Mouse (Mus musculus) 3134 (cell line): ENCODE measurements at regions not wholly inside any gene's neighbourhood (a gene's known extent, or its start where the extent isn't known, plus 50 kb on each side); places are given as distances from the start of the nearest gene placed in this dataset.

Source experiments
- DNase-seq: peaks from one replicate; pipeline ENCODE4 v3.0.0-alpha.2; 2011; ENCODE audit warnings: low spot score; ENCODE audit not compliant: insufficient read length; ENCODE audit errors: extremely low read depth

GRCm38 (mm10) chr3:63036691-63037090 is 204.6 kb upstream of the Mme start:
- no peak for DNase-seq

- DNase-seq: no peak
These were observed 170.6 kb upstream of the Mme start for GRCm38 (mm10) chr3:63070786-63071185.

- peak; percentile 31 for DNase-seq
These were observed 168.3 kb upstream of the Mme start for GRCm38 (mm10) chr3:63073051-63073450.

GRCm38 (mm10) chr3:63078181-63078580 is 163.2 kb upstream of the Mme start:
- peak; percentile 50 for DNase-seq

- no peak for DNase-seq
These were observed 159.2 kb upstream of the Mme start for GRCm38 (mm10) chr3:63082161-63082560.

GRCm38 (mm10) chr3:63085426-63085825 is 155.9 kb upstream of the Mme start:
- DNase-seq: no peak

- no peak for DNase-seq
These were observed 148.4 kb upstream of the Mme start for GRCm38 (mm10) chr3:63092901-63093300.

GRCm38 (mm10) chr3:63115216-63115615 is 126.1 kb upstream of the Mme start:
- DNase-seq: no peak

GRCm38 (mm10) chr3:63131883-63132282 is 109.5 kb upstream of the Mme start:
- DNase-seq: no peak

- peak; percentile 56 for DNase-seq
These were observed 103.8 kb upstream of the Mme start for GRCm38 (mm10) chr3:63137391-63138147.

GRCm38 (mm10) chr3:63146237-63146636 is 95.1 kb upstream of the Mme start:
- no peak for DNase-seq

- no peak for DNase-seq
These were observed 58.7 kb upstream of the Mme start for GRCm38 (mm10) chr3:63182411-63183166.

GRCm38 (mm10) chr3:63187836-63188440 is 53.4 kb upstream of the Mme start:
- DNase-seq: no peak
